Mouse (Mus musculus): ENCODE results near the gene Usp45. TPM values are rescaled to one million over a fixed set of nuclear protein-coding genes. Genes with fewer than 3 reads are reported as not detected.
"Not testable (repeated sequence)": the region's sequence is repeated elsewhere in the genome, so short reads cannot be mapped to it uniquely, and the experiment has no call there.

Gene Usp45
- total RNA-seq (2022): 10 to 100 TPM; 17.9 to 23.6 (median 20.7) TPM

GRCm38 (mm10) chr4:21766863-21767304 is at the start of gene Usp45, which contains the start of gene Tstd3:
Usp45 (plus strand) TSS chr4:21767156.
Tstd3 (minus strand) TSS chr4:21767212.
- peak; percentile 73 for DNase-seq (ENCODE audit: low spot score in 2 of 2)

GRCm38 (mm10) chr4:21722752-21723334 is 44.1 kb upstream of the Usp45 start:
- DNase-seq (ENCODE audit: low spot score in 2 of 2): no peak

DNA sequence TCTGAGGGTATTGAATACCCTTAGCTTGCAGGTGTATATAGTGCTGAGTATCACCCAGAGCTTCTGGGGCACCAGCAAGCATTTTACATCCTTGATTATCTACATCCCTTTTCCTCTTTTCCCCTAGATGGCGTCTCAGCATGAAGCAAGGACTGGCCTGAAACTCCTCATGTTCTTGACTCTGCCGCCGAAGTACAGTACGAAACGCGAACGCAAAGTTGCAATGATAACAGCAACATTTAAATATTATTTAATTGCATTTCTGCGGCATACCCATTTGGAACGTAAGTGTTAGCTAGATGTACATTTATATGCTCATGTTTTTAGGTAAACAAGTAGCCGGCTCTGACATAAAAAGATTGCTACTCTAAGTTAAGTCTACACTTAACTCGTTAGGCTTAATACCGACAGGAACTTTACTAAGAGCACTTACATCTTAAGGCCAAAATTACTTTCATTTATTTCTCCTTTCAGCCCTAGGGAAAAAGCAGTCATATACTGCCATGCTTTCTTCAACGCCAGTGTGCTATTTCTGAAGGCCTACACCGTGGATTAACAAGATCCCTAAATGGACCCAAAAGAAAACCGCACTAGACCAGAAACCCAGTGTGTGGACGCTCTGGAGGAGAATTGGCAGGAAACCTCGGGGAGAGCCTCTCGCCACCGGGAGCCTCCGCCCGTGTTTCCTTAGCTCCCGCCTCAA is 39.9 kb upstream of the Usp45 start:
- DNase-seq (ENCODE audit: low spot score in 2 of 2): no peak

DNA sequence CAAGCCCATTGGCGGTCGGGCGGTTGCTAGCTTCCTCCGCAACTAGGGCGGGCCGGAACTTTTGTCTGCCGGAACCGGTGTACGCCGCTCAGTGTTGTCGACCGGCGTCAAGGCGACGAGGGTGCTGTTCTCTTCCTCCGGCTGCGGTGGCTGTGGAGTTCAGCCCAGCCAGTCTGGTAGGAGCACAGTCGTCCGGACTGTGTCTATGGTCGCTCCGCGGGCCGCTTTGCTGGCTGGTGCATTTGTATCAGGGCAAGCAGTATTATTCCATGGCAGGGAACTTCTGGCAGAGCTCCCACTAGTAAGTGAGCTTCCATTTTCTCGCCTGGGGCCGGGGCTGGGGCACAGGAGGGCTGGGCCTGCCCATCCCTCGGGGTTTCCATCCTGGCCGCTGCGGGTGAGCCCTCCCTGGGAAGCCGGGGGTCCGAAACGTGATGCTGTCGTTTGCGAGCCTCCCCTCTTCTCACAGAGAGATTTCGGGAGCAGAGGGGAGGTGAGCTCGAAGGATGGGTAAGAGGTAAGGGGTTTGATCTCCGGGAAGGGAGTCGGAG is 39.3 kb upstream of the Usp45 start, which contains the start of gene Ccnc:
Gene Ccnc (plus strand): TSS at position 87 of the 551 bp plus-strand sequence.
- DNase-seq (ENCODE audit: low spot score in 2 of 2): peak; percentile 69 to 82

DNA sequence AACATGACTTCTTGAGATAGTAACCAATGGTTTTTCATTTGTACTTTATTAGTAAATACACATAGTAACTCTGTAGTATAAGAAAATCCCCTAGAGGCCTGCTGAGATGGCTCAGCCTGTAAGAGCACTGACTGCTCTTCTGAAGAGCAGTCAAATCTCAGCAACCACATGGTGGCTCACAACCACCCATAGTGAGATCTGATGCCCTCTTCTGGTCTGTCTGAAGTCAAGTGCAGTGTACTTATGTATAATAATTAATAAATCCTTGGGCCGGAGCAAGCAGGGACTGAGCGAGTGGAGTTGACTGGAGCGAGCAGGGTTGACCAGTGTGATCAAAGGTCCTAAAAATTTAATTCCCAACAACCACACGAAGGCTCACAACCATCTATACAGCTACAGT is 27.8 kb upstream of the Usp45 start:
- DNase-seq (ENCODE audit: low spot score in 2 of 2): no peak

- DNase-seq (ENCODE audit: low spot score in 2 of 2): not testable (repeated sequence)
Observed at GRCm38 (mm10) chr4:21744142-21744541, 22.8 kb upstream of the Usp45 start.

GRCm38 (mm10) chr4:21745723-21746122 is 21.2 kb upstream of the Usp45 start:
- no peak for DNase-seq (ENCODE audit: low spot score in 2 of 2)

DNA sequence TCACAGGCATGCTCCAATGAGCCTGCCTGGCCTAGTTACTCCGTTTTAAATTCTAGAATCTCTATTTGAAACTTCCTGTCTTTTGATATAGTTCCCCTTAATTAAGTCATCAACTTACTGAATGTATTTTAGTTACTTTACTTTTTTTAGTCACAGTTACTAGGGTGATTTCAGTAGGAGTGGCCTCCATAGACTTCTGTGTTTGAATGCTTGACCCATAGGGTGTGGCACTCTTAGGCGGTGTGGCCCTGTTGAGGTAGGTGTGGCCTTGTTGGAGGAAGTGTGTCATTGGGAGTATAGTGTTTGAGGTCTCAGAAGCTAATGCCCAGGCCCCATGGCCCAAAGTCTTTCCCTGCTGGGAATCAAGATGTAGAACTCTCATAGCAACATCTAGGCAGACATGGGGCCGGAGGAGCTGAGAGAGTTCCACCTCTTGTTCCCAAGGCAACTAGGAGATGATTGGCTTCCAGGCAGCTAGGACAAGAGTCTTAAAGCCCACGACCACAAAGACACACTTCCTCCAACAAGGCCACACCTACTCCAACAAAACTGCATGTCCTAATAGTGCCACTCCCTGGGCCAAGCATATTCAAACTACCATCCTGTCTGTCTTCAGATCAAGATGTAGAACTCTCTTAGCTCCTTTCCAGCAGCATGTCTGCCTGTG is 11.7 kb upstream of the Usp45 start:
- no peak for DNase-seq (ENCODE audit: low spot score in 2 of 2)

- no peak for DNase-seq (ENCODE audit: low spot score in 2 of 2)
Observed at GRCm38 (mm10) chr4:21758860-21759259, 8.1 kb upstream of the Usp45 start.

DNA sequence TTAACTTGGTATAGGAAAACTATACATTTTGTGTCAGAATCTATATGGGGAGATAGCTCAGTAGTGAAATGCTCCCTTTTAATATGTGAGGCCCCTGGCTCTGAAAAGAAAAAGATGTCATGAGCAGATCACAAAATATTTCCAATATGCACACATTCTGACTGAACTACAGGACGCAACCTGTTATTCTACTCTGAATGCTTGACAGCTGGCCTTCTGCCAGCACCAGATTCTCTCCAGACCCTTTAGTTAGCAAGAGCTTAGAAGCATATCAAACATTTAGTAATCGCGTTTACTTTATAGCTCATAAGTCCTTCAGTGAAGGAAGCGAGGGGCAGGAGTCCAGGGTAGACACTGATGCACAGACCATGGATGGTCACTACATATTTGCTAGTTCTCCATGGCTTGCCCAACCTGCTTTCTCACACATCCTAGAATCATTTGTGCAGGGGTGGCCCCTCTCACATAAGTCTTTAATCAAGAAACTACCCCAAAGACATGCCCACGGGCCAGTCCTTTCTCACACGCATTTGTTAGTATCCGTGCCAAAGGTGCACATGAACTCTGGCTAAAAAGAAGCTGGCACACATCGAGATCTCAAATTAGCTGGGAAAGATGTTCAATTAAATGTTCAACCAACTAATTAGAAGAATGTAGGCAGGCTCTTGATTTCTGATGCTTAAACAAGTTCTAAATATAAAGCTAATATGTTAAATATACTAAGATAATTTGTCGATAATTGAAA is 5.4 kb upstream of the Usp45 start:
- DNase-seq (ENCODE audit: low spot score in 2 of 2): no peak

- no peak for DNase-seq (ENCODE audit: low spot score in 2 of 2)
Observed at GRCm38 (mm10) chr4:21763827-21764226, 3.1 kb upstream of the Usp45 start.

GRCm38 (mm10) chr4:21766171-21766862 is 639 bp upstream of the Usp45 start:
- DNase-seq (ENCODE audit: low spot score in 2 of 2): no peak

DNA sequence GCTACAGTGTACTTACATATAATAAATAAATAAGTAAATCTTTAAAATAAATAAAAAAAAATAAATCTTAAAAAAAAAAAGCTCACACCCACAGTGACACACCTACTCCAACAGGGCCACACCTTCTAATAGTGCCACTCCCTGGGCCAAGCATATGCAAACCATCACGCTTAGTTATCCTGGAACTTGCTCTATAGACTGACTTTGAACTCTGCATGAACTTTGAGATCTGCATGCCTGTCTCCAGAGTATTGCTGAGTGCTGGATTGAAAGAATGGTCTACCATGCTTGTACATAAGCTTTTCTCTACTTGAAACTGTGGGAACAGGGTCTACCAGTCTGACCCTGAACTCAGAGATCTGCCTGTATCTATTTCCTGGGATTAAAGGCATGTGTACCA is 4.1 kb downstream of the Usp45 start:
- DNase-seq (ENCODE audit: low spot score in 2 of 2): no peak

DNA sequence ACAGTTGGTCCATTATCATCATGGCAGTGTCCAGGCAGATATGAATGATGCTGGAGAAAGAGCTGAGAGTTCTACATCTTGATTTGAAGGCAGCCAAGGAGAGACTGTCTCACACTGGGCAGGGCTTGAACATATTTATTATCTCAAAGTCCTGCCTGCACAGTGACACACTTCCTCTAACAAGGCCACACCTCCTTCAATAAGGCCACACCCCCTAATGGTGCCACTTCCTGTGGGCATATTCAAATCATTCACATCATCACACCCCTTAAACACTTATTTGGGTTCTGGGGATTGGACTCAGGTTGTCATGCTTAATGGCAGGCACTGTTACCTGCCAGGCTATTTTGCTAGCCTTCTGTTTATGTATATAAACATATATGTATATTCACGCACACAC is 5.3 kb downstream of the Usp45 start:
- DNase-seq (ENCODE audit: low spot score in 2 of 2): no peak

- peak; percentile 79 for DNase-seq (ENCODE audit: low spot score in 2 of 2)
Observed at GRCm38 (mm10) chr4:21776091-21776945, 9.4 kb downstream of the Usp45 start.

- no peak for DNase-seq (ENCODE audit: low spot score in 2 of 2)
Observed at GRCm38 (mm10) chr4:21776946-21777265, 9.9 kb downstream of the Usp45 start.

- no peak for DNase-seq (ENCODE audit: low spot score in 2 of 2)
Observed at GRCm38 (mm10) chr4:21780816-21781726, 14.1 kb downstream of the Usp45 start.

DNA sequence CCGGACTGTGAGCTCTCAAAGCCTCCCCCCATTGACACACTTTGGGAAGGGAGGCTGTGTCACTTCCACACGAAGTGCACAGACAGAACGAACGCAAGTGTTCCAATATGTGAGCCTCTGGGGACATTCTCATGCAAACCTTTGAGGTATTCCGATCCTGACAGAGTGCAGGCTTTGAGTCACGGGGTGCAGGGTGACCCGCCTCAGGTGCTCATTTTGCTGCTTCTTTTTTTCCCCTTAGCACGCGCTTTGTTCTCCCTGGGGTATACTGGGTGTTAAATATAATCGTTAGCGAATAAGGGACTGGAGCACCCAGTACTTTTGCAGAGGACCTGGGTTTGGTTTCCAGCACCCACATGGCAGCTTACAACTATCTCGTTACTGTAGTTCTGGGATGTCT is 19.3 kb downstream of the Usp45 start:
- no peak for DNase-seq (ENCODE audit: low spot score in 2 of 2)

GRCm38 (mm10) chr4:21788903-21789302 is 21.9 kb downstream of the Usp45 start:
- DNase-seq (ENCODE audit: low spot score in 2 of 2): no peak

Data from gastrocnemius, adult 8-10 months (tissue).